ENCODE assay signal across 8 mouse cellular contexts in genomic region chr16:13366802-13367465, GRCm38 (mm10).
DNase-seq lines count a peak whose midpoint lies in the region; ATAC-seq and TF ChIP-seq lines count a peak whose summit lies in the region.

No protein-coding gene starts in this region.

- H3K4me2 ChIP-seq in embryonic facial prominence, embryonic 14.5 days (ENCODE audit: low read depth, low read length) = no peak overlapping the region; the same call in 1 of the 2 replicates
- H3K4me2 ChIP-seq in midbrain, postnatal 0 days (ENCODE audit: low read depth, low read length, poor library complexity, severe bottlenecking) = peak overlapping the region; percentile 36

- 0 out of 2 replicates have a peak, but pooled peaks cover 4% of the 10 kb centered on the region for H3K36me3 ChIP-seq in embryonic facial prominence, embryonic 14.5 days (ENCODE audit: control insufficient read depth, insufficient read depth, low read length)
- no peaks in the 10 kb centered on the region for H3K36me3 ChIP-seq in midbrain, postnatal 0 days (ENCODE audit: insufficient read depth, low read length)

- peak overlapping the region; percentile 6; the same call in 1 of the 2 replicates for H3K27ac ChIP-seq in cerebellum, adult 2 months (ENCODE audit: insufficient read depth, low read length)
- peak overlapping the region; percentile 74; the same call in 1 of the 2 replicates for H3K27ac ChIP-seq in embryonic facial prominence, embryonic 14.5 days (replicated peaks; ENCODE audit: low read depth, low read length)
- peak overlapping the region; percentile 82 for H3K27ac ChIP-seq in layer of hippocampus, adult 2 months
- peak overlapping the region; percentile 68 for H3K27ac ChIP-seq in midbrain, postnatal 0 days (ENCODE audit: low read depth, low read length)

- H3K4me3 ChIP-seq in cerebellum, adult 2 months (replicated peaks; ENCODE audit: insufficient read depth, low read depth, low read length) = no peak overlapping the region
- H3K4me3 ChIP-seq in embryonic facial prominence, embryonic 14.5 days (ENCODE audit: low read depth, low read length) = no peak overlapping the region
- H3K4me3 ChIP-seq in layer of hippocampus, adult 2 months = peak overlapping the region; percentile 37
- H3K4me3 ChIP-seq in midbrain, postnatal 0 days (ENCODE audit: low read depth, low read length) = peak overlapping the region; percentile 13; the same call in 1 of the 2 replicates

- H3K9me3 ChIP-seq in embryonic facial prominence, embryonic 14.5 days (ENCODE audit: control insufficient read depth, low read length) = no peaks in the 10 kb centered on the region
- no peaks in the 10 kb centered on the region for H3K9me3 ChIP-seq in midbrain, postnatal 0 days (ENCODE audit: low read length)

- no peaks in the 10 kb centered on the region for H3K27me3 ChIP-seq in cerebellum, adult 2 months (ENCODE audit: control insufficient read depth, insufficient read depth, low read length)
- no peaks in the 10 kb centered on the region for H3K27me3 ChIP-seq in embryonic facial prominence, embryonic 14.5 days (replicated peaks; ENCODE audit: control insufficient read depth, insufficient read depth, low read length)
- H3K27me3 ChIP-seq in midbrain, postnatal 0 days (ENCODE audit: insufficient read depth, low read length) = no peaks in the 10 kb centered on the region

- peak; percentile 34 to 35 for DNase-seq in cerebellum, adult 2 months
- no peak for DNase-seq in cerebellum, adult 11-12 months
- peak; percentile 18 for DNase-seq in 3134 (ENCODE audit: extremely low read depth, insufficient read length, low spot score)
- peak; percentile 80 for DNase-seq in embryonic facial prominence, embryonic 14.5 days (ENCODE audit: low spot score)
- DNase-seq in layer of hippocampus, adult 2 months (ENCODE audit: low spot score in 2 of 2) = peak in 1 of 2 experiments; percentile 63
- peak; percentile 65 for DNase-seq in midbrain, postnatal 0 days (ENCODE audit: low spot score)
- DNase-seq in urinary bladder, postnatal 4 days (ENCODE audit: low spot score in 2 of 2) = no peak
- DNase-seq in cerebellum, adult 8-10 months = no peak

- TF ChIP-seq CTCF in cerebellum, adult 2 months (IDR thresholded peaks at IDR 0.05; ENCODE audit: borderline replicate concordance, insufficient read depth, low read depth, low read length) = no peak
- TF ChIP-seq CTCF in layer of hippocampus, adult 2 months (conservative IDR thresholded peaks at IDR 0.05) = no peak
- peak; percentile 8; the same call in 1 of the 2 replicates for TF ChIP-seq CTCF in midbrain, postnatal 0 days (IDR thresholded peaks at IDR 0.05)

- peak; percentile 41 for ATAC-seq in embryonic facial prominence, embryonic 14.5 days (ENCODE audit: low read depth)
- peak; percentile 78 for ATAC-seq in midbrain, postnatal 0 days (ENCODE audit: low FRiP score)

- 30% methylated on average over 4 of the region's 4 CpGs for WGBS in cerebellum, adult 2 months
- 20% methylated on average over 4 of the region's 4 CpGs for WGBS in embryonic facial prominence, embryonic 14.5 days
- 5% methylated on average over 4 of the region's 4 CpGs for WGBS in midbrain, postnatal 0 days

- no peak for TF ChIP-seq POLR2A in cerebellum, adult 2 months (IDR thresholded peaks at IDR 0.05; ENCODE audit: borderline replicate concordance, insufficient read depth, low read length)

- H3K4me1 ChIP-seq in cerebellum, adult 2 months (ENCODE audit: control insufficient read depth, insufficient read depth, low read length) = peaks cover 21% of the 10 kb centered on the region
- H3K4me1 ChIP-seq in embryonic facial prominence, embryonic 14.5 days (ENCODE audit: control insufficient read depth, insufficient read depth, low read length) = peaks cover 20% of the 10 kb centered on the region
- H3K4me1 ChIP-seq in midbrain, postnatal 0 days (ENCODE audit: insufficient read depth, low read length) = peaks cover 14% of the 10 kb centered on the region

- no peak overlapping the region for H3K9ac ChIP-seq in embryonic facial prominence, embryonic 14.5 days (ENCODE audit: low read depth, low read length)
- no peak overlapping the region; the same call in 1 of the 2 replicates for H3K9ac ChIP-seq in midbrain, postnatal 0 days (replicated peaks; ENCODE audit: low read length, poor library complexity, severe bottlenecking)

Comparison
In these comparisons a context has a peak if more than half of its experiments do, and no peak if none do; other contexts are left out.
1. DNase-seq: peak in cerebellum, adult 2 months (2 of 2), 3134 (single experiment), embryonic facial prominence, embryonic 14.5 days (single experiment) and midbrain, postnatal 0 days (single experiment); none in cerebellum, adult 11-12 months (single experiment), urinary bladder, postnatal 4 days (0 of 2) and cerebellum, adult 8-10 months (single experiment).
2. H3K27ac ChIP-seq: peak in every context shown above with its lines; median percentile 82 in layer of hippocampus, adult 2 months; 74 in embryonic facial prominence, embryonic 14.5 days; 68 in midbrain, postnatal 0 days; 6 in cerebellum, adult 2 months.
3. H3K4me3 ChIP-seq: peak in layer of hippocampus, adult 2 months (single experiment) and midbrain, postnatal 0 days (single experiment); none in cerebellum, adult 2 months (single experiment) and embryonic facial prominence, embryonic 14.5 days (single experiment).